Mouse (Mus musculus) stomach, postnatal 0 days (tissue): Measurements from ENCODE around the gene Adamts16.

Experiments
- CTCF ChIP-seq: IDR thresholded peaks from 2 replicates; pipeline ENCODE4 v1.5.1; 2016; ENCODE audit warnings: antibody characterized with exemption, low read depth, mild to moderate bottlenecking, moderate library complexity
- EP300 ChIP-seq: optimal IDR thresholded peaks from 2 replicates; pipeline ENCODE3; 2016; ENCODE audit warnings: antibody characterized with exemption

- TF ChIP-seq CTCF (no peak), EP300 (no peak)
These were observed 76.9 kb downstream of the Adamts16 start for GRCm38 (mm10) chr13:70764682-70765081.
